Mouse (Mus musculus) large intestine, adult 2 months (tissue): ENCODE results near the gene Pwwp2b. TPM values are rescaled to one million over a fixed set of nuclear protein-coding genes. Genes with fewer than 3 reads are reported as not detected.

ENCODE experiments used
- DNase-seq: peaks from one replicate; pipeline ENCODE4 v3.0.0-alpha.2; 2012; ENCODE audit warnings: low read depth, low spot score
- WGBS: fragments of 180-500 bp; shearing (Covaris S2); methylation state at CpG from one replicate; pipeline ENCODE4 v1.1.7; 2018; 5-methylcytosine and 5-hydroxymethylcytosine counted together
- polyA plus RNA-seq: library from polyadenylated mRNA; depleted of rRNA; stranded (reverse); fragments of >200 nt; gene quantifications from 2 replicates; pipeline ENCODE4 v1.2.3, GENCODE M21; 2012

The Pwwp2b gene
- polyA plus RNA-seq, 1 experiment = 10.6 TPM

GRCm38 (mm10) chr7:139288540-139288939 is 40.3 kb downstream of the Pwwp2b start:
- DNase-seq = no peak

GRCm38 (mm10) chr7:139293350-139293749 is 45.1 kb downstream of the Pwwp2b start:
- WGBS = 56% methylated on average over 4 of the region's 4 CpGs
- no peak for DNase-seq

More at GRCm38 (mm10) chr7:139288540-139288939, 40.3 kb downstream of the Pwwp2b start:
- WGBS = 67% methylated on average over 7 of the region's 7 CpGs

GRCm38 (mm10) chr7:139294076-139294475 is 45.8 kb downstream of the Pwwp2b start:
- no peak for DNase-seq
- 64% methylated on average over 5 of the region's 5 CpGs for WGBS

- 85% methylated on average over 1 of the region's 1 CpGs for WGBS
- no peak for DNase-seq
Observed at GRCm38 (mm10) chr7:139295653-139296052, 47.4 kb downstream of the Pwwp2b start.

GRCm38 (mm10) chr7:139296552-139297100 is 48.3 kb downstream of the Pwwp2b start:
- DNase-seq = no peak
- WGBS = 78% methylated on average over 10 of the region's 10 CpGs

GRCm38 (mm10) chr7:139298446-139298845 is 50.2 kb downstream of the Pwwp2b start:
- 61% methylated on average over 4 of the region's 4 CpGs for WGBS

GRCm38 (mm10) chr7:139299424-139299823 is 51.1 kb downstream of the Pwwp2b start:
- DNase-seq = no peak
- 38% methylated on average over 8 of the region's 8 CpGs for WGBS

More at GRCm38 (mm10) chr7:139298446-139298845, 50.2 kb downstream of the Pwwp2b start:
- DNase-seq = no peak

GRCm38 (mm10) chr7:139300423-139300822 is 52.1 kb downstream of the Pwwp2b start:
- WGBS = 41% methylated on average over 7 of the region's 7 CpGs
- DNase-seq = no peak

- 83% methylated on average over 8 of the region's 8 CpGs for WGBS
- DNase-seq = no peak
Observed at GRCm38 (mm10) chr7:139301505-139301904, 53.2 kb downstream of the Pwwp2b start.

GRCm38 (mm10) chr7:139302314-139302713 is 54.0 kb downstream of the Pwwp2b start:
- WGBS = 43% methylated on average over 5 of the region's 5 CpGs
- DNase-seq = no peak

GRCm38 (mm10) chr7:139303280-139304011 is 55.2 kb downstream of the Pwwp2b start:
- WGBS = 42% methylated on average over 6 of the region's 6 CpGs
- DNase-seq = peak; percentile 50

- 50% methylated on average over 5 of the region's 5 CpGs for WGBS
- DNase-seq = no peak
Observed at GRCm38 (mm10) chr7:139304322-139304721, 56.0 kb downstream of the Pwwp2b start.

GRCm38 (mm10) chr7:139307056-139307455 is 58.8 kb downstream of the Pwwp2b start:
- 65% methylated on average over 2 of the region's 2 CpGs for WGBS
- no peak for DNase-seq

GRCm38 (mm10) chr7:139308140-139308895 is 60.0 kb downstream of the Pwwp2b start:
- 77% methylated on average over 8 of the region's 8 CpGs for WGBS
- no peak for DNase-seq

- DNase-seq = no peak
- 53% methylated on average over 2 of the region's 2 CpGs for WGBS
Observed at GRCm38 (mm10) chr7:139309106-139309505, 60.8 kb downstream of the Pwwp2b start.

GRCm38 (mm10) chr7:139310487-139310951 is 62.2 kb downstream of the Pwwp2b start:
- WGBS = 67% methylated on average over 6 of the region's 6 CpGs

GRCm38 (mm10) chr7:139312686-139313085 is 64.4 kb downstream of the Pwwp2b start:
- 81% methylated on average over 5 of the region's 5 CpGs for WGBS
- DNase-seq = no peak

More at GRCm38 (mm10) chr7:139310487-139310951, 62.2 kb downstream of the Pwwp2b start:
- no peak for DNase-seq

GRCm38 (mm10) chr7:139313413-139313812 is 65.1 kb downstream of the Pwwp2b start:
- WGBS = 60% methylated on average over 5 of the region's 5 CpGs
- no peak for DNase-seq

GRCm38 (mm10) chr7:139314716-139315115 is 66.4 kb downstream of the Pwwp2b start:
- DNase-seq = no peak
- WGBS = 54% methylated on average over 3 of the region's 3 CpGs

GRCm38 (mm10) chr7:139319006-139319411 is 70.7 kb downstream of the Pwwp2b start:
- WGBS = 91% methylated on average over 1 of the region's 1 CpGs
- no peak for DNase-seq
